Mouse (Mus musculus): ENCODE data around the gene Tprn.

The Tprn gene

GRCm38 (mm10) chr2:25262291-25262767, at the start of gene Tprn:
TSS of gene Tprn (plus strand) at chr2:25262618.
- in situ Hi-C loops (cut with MboI; ENCODE audit: unreplicated experiment in 2 of 2), result loop anchor here in 1 of 2 experiments (25.0 kb wide), 1 partner anchor 1650 kb away; the partner anchor contains the start of genes Med22, Rpl7a, Surf1 and Surf2

GRCm38 (mm10) chr2:25213266-25213865, 49.1 kb upstream of the Tprn start:
- in situ Hi-C loops (cut with MboI; ENCODE audit: unreplicated experiment in 2 of 2), result no loop called here

- in situ Hi-C loops (cut with MboI; ENCODE audit: unreplicated experiment in 2 of 2), result no loop called here
Observed at GRCm38 (mm10) chr2:25214444-25214843, 48.0 kb upstream of the Tprn start, which contains the start of gene Stpg3. TSS of gene Stpg3 (minus strand) at chr2:25214637.

- in situ Hi-C loops (cut with MboI; ENCODE audit: unreplicated experiment in 2 of 2), result no loop called here
Observed at GRCm38 (mm10) chr2:25217666-25218065, 44.8 kb upstream of the Tprn start.

- in situ Hi-C loops (cut with MboI; ENCODE audit: unreplicated experiment in 2 of 2), result no loop called here
Observed at GRCm38 (mm10) chr2:25218445-25218844, 44.0 kb upstream of the Tprn start, which contains the start of gene Fam166a. TSS of gene Fam166a (plus strand) at chr2:25218745.

- in situ Hi-C loops (cut with MboI; ENCODE audit: unreplicated experiment in 2 of 2), result no loop called here
Observed at GRCm38 (mm10) chr2:25221331-25221772, 41.1 kb upstream of the Tprn start.

- in situ Hi-C loops (cut with MboI; ENCODE audit: unreplicated experiment in 2 of 2), result no loop called here
Observed at GRCm38 (mm10) chr2:25223681-25224491, 38.5 kb upstream of the Tprn start.

GRCm38 (mm10) chr2:25224492-25224765, 38.0 kb upstream of the Tprn start, which contains the start of gene Tubb4b:
TSS of gene Tubb4b (minus strand) at chr2:25224702.
- in situ Hi-C loops (cut with MboI; ENCODE audit: unreplicated experiment in 2 of 2), result no loop called here

- in situ Hi-C loops (cut with MboI; ENCODE audit: unreplicated experiment in 2 of 2), result loop anchor here (5.0 kb wide), 1 partner anchor 33 kb away; no protein-coding TSS in a partner anchor
Observed at GRCm38 (mm10) chr2:25224766-25225752, 37.4 kb upstream of the Tprn start.

GRCm38 (mm10) chr2:25225811-25226379, 36.5 kb upstream of the Tprn start:
- in situ Hi-C loops (cut with MboI; ENCODE audit: unreplicated experiment in 2 of 2), result loop anchor here (5.0 kb wide), 1 partner anchor 34 kb away; no protein-coding TSS in a partner anchor

GRCm38 (mm10) chr2:25226864-25227263, 35.6 kb upstream of the Tprn start:
- in situ Hi-C loops (cut with MboI; ENCODE audit: unreplicated experiment in 2 of 2), result loop anchor here (5.0 kb wide), 1 partner anchor 35 kb away; no protein-coding TSS in a partner anchor

GRCm38 (mm10) chr2:25227406-25227805, 35.0 kb upstream of the Tprn start:
- in situ Hi-C loops (cut with MboI; ENCODE audit: unreplicated experiment in 2 of 2), result loop anchor here (5.0 kb wide), 1 partner anchor 35 kb away; no protein-coding TSS in a partner anchor

GRCm38 (mm10) chr2:25228431-25228889, 34.0 kb upstream of the Tprn start:
- in situ Hi-C loops (cut with MboI; ENCODE audit: unreplicated experiment in 2 of 2), result loop anchor here (5.0 kb wide), 1 partner anchor 36 kb away; no protein-coding TSS in a partner anchor

GRCm38 (mm10) chr2:25228995-25229530, 33.4 kb upstream of the Tprn start:
- in situ Hi-C loops (cut with MboI; ENCODE audit: unreplicated experiment in 2 of 2), result loop anchor here (5.0 kb wide), 1 partner anchor 37 kb away; no protein-coding TSS in a partner anchor

GRCm38 (mm10) chr2:25229582-25229981, 32.8 kb upstream of the Tprn start:
- in situ Hi-C loops (cut with MboI; ENCODE audit: unreplicated experiment in 2 of 2), result loop anchor here (5.0 kb wide), 1 partner anchor 37 kb away; no protein-coding TSS in a partner anchor

GRCm38 (mm10) chr2:25230581-25230980, 31.8 kb upstream of the Tprn start:
- in situ Hi-C loops (cut with MboI; ENCODE audit: unreplicated experiment in 2 of 2), result no loop called here

GRCm38 (mm10) chr2:25231038-25231437, 31.4 kb upstream of the Tprn start:
- in situ Hi-C loops (cut with MboI; ENCODE audit: unreplicated experiment in 2 of 2), result no loop called here

GRCm38 (mm10) chr2:25233421-25233820, 29.0 kb upstream of the Tprn start:
- in situ Hi-C loops (cut with MboI; ENCODE audit: unreplicated experiment in 2 of 2), result no loop called here

GRCm38 (mm10) chr2:25234050-25234449, 28.4 kb upstream of the Tprn start, which contains the start of gene Slc34a3:
TSS of gene Slc34a3 (minus strand) at chr2:25234364.
- in situ Hi-C loops (cut with MboI; ENCODE audit: unreplicated experiment in 2 of 2), result no loop called here

Data from v-Abl transformed pro-B cells (cell line).